Mouse (Mus musculus): ENCODE data around the gene Stat4. TPM values are rescaled to one million over a fixed set of nuclear protein-coding genes. Genes with fewer than 3 reads are reported as not detected.

Gene Stat4
- polyA plus RNA-seq (2012; fragmentation: generic; extraction: Trizol) = not detected

DNA sequence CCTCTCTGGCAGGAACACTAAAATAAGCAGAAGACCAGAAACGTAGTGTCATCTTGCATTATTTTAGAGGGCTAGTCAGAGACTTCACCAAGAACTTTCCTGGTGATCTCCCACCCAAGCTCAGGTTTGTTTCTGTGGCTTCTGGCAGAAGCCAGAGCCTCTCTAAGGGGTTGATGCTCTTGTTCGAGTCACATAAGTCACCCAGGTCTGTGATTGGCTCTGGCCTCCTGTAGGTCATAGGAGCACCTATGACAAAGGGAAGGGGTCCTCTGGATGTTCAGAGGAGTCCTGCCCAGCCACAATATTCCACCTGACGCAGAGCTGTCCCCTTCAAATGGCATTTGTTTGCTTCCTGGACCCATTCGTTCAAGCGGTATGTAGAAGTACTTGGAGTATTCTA, at the start of gene Stat4:
Stat4 (plus strand) TSS at position 301 of the 400 bp plus-strand sequence.

GRCm38 (mm10) chr1:52118860-52119591, 132.1 kb downstream of the Stat4 start, which contains the start of gene Stat1:
TSS of gene Stat1 (plus strand) at chr1:52119440.

Other genes with a start within 250 kb of the Stat4 start
- gene Myo1b, start 71.1 kb upstream of the Stat4 start, polyA plus RNA-seq (2012; fragmentation: generic; extraction: Trizol) = 1 to 10 TPM in 1 of 2 experiments, under 1 TPM in 1; 0.63 to 5.9 TPM
- gene Stat1, start 132.3 kb downstream of the Stat4 start, polyA plus RNA-seq (2012; fragmentation: generic; extraction: Trizol) = 10 to 100 TPM in 1 of 2 experiments, 1 to 10 TPM in 1; 1.4 to 17.4 TPM
- 1 to 10 TPM; 1.0 to 7.0 TPM for gene Gls, start 246.1 kb downstream of the Stat4 start, polyA plus RNA-seq (2012; fragmentation: generic; extraction: Trizol)